Mouse (Mus musculus) lung, adult 2 months (tissue): Measurements from ENCODE around the gene Tspo2.

Experiments used
- CTCF ChIP-seq: fragments of 200-500 bp; IDR thresholded peaks from 2 replicates; pipeline ENCODE4 v1.5.1; 2011; ENCODE audit warnings: mild to moderate bottlenecking, low read length, control low read depth; ENCODE audit not compliant: insufficient read depth
- POLR2A ChIP-seq: fragments of 200-500 bp; IDR thresholded peaks from 2 replicates; pipeline ENCODE4 v1.6.1; 2011; ENCODE audit warnings: low read depth, mild to moderate bottlenecking, control low read depth, low read length, borderline replicate concordance; ENCODE audit errors: extremely low read depth

GRCm38 (mm10) chr17:48442745-48443457, 8.4 kb downstream of the Tspo2 start:
- no peak for TF ChIP-seq POLR2A
- no peak for TF ChIP-seq CTCF
